Mouse (Mus musculus): ENCODE results near the gene Arhgdib.

DNA sequence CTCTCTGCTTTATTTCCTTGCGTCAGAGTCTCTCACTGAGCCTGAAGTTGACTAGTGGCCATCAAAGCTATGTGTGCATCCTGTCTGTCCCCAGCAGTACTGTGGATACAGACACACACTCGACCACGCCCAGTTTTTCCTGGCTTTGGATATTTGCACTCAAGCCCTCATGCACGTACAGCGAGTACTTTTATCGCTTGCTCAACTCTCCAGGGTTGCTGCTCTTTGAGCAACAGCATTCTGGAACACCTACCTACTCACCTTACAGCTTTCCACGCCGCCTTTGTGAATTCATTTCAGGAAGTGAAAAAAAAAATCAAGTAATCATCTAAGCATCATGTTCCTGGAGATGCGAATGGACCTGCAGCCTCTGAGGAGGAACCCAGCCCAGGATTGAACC lies 11.2 kb upstream of the Arhgdib start:
- TF ChIP-seq POLR2A (IDR thresholded peaks at IDR 0.05; ENCODE audit: insufficient read length, low read depth) (no peak), TCF12 (IDR thresholded peaks at IDR 0.05; ENCODE audit: insufficient read depth, poor library complexity, severe bottlenecking) (no peak), TCF3 (IDR thresholded peaks at IDR 0.05; ENCODE audit: insufficient read length, low read depth) (no peak), E2F4 (IDR thresholded peaks at IDR 0.05; ENCODE audit: insufficient read depth) (no peak), USF1 (IDR thresholded peaks at IDR 0.05; ENCODE audit: low read depth) (no peak), MAX (IDR thresholded peaks at IDR 0.05; ENCODE audit: low read depth) (no peak), REST (IDR thresholded peaks at IDR 0.05; ENCODE audit: insufficient read depth, insufficient read length) (no peak)
